Mouse (Mus musculus) left cerebral cortex, adult 6 months (tissue): ENCODE data around the gene Gm28044. TPM values are rescaled to one million over a fixed set of nuclear protein-coding genes. Genes with fewer than 3 reads are reported as not detected.

Source experiments
- long read RNA-seq, 2 experiments: library from polyadenylated mRNA; unstranded; transcript quantifications; one replicate each; pipeline ENCODE4 v2.0.0; 2019 to 2020
- polyA plus RNA-seq: library from polyadenylated mRNA; unstranded; fragments of <200 nt; fragmentation: Nextera tagmentation; gene quantifications from 2 replicates; pipeline ENCODE4 v1.2.3, GENCODE M21; 2021

The Gm28044 gene
- polyA plus RNA-seq = 0.98 TPM in 1 of 2 replicates, not detected in the other
- long read RNA-seq, experiment 1 = 0 reads
- long read RNA-seq, experiment 2, partial matches to known transcripts = 1 of 1 reads
- long read RNA-seq, experiment 2, other reads (novel, unspliced or antisense) = 0 of 1 reads

DNA sequence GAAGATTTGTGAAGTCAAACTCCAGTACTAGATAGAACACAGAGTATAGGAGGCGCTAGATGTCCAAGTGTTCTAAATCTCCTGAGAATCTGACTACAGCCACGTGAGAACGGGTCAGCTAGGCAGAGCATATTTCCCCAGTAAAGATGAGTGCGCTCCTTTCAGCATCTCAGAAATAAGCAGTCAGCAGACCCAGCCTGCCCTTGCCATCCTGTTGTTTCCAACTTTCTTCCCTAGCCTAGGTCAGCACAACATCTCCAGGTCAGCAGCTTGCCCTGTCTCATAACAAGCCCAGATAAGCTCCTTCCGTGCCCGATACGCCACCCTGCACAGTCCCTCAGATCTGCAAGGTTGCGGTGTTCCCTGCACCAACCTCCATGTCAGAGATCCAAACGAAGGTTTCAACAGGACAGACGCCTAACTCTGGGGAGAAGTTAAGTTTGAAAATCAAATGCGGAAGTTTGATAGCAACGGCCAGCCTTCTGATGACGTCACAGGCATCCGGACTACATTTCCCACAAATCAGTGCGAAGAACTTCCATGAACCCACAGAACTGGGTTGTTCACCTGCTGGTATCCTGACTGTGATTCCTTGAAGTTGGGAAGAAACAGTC, at the start of gene Gm28044, which contains the start of gene Zfp953:
TSS of gene Gm28044 (minus strand) at position 406 of the 614 bp plus-strand sequence.
TSS of gene Zfp953 (minus strand) at position 475 of the 614 bp plus-strand sequence.

GRCm38 (mm10) chr13:67399183-67399903, 39.0 kb upstream of the Gm28044 start, which contains the start of gene Zfp429:
Gene Zfp429 (minus strand): TSS chr13:67399819.

DNA sequence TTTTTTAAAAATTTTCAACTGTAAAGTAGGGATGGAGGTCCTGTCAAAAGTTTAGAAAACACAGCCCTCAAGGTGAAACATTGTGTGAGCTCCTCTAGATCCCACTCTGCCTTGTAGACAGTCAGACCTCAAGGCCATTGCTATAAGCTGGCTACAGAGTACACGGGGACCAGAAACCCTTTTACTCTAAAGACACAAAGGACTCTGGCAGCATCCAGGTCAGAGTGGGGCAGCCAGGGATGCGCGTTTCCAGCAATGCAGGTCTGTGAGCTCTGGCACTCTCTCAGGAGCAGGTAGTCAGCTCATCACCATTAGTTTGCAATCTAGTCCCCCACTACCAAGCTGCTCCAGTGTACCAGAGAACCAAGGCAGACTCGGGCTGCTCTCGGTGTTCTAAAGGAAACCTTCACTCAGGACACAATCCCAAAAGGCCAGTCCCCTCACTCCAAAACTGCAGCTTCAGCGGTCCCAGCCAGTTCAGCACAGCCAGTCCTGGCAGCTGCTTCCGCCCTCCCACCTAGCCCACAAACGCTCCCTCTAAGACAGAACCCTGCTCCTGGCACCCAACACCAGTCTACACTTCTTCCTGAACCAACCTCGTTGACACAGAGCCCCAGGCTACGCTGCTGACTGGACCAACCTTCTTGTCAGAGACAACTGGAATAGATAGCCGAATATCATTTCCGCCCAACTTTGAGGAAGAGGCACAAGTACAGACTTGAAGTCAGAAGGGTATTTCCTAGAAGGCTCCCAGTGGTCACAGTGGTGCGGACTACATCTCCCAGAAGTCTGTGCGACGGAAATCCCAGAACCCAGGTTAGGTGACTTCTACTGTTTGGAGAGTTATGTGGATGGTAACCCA, 14.9 kb upstream of the Gm28044 start, which contains the start of the genes Gm28041 and Zfp456:
TSS of gene Gm28041 (minus strand) at position 684 of the 862 bp plus-strand sequence.
TSS of gene Zfp456 (minus strand) at position 761 of the 862 bp plus-strand sequence.

GRCm38 (mm10) chr13:67332019-67332724, 28.2 kb downstream of the Gm28044 start, which contains the start of gene Zfp595:
Gene Zfp595 (minus strand): TSS chr13:67332570.

DNA sequence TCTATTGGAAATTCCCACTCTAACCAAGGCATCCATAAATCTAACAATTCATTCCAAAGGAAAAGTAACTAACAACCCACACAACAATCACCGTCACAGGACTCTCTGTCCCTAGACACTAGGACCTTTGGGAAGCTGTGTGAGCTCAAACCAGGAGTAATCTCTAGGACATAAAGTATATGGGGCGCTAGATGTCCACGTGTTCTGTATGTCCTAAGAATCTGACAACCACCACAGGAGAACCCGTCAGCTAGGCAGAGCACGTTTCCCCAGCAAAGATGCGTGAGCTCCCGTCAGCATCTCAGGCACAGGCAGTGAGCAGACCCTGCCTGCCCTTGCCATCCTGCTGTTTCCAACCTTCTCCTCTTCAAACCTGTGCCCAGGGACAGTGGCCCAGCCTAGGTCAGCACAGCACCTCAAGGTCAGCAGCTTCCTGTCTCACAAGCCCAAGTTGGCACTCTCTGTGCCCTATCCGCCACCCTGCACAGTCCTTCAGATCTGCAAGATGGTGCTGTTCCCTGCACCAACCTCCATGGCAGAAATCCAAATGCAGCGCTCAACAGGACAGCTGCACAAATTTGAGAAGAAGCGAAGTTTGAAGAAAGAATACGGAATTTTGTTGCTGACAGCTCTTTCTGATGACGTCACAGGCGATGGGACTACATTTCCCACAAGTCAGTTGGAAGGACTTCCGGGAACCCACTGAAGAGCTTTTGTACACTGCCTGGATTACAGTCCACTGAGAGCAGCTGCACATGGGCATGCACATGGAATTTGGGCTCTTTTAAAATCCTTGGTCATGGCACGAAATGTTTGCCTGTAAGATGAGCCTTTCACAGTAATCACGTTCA, 54.3 kb downstream of the Gm28044 start, which contains the start of gene Zfp457:
TSS of gene Zfp457 (minus strand) at position 664 of the 851 bp plus-strand sequence.

DNA sequence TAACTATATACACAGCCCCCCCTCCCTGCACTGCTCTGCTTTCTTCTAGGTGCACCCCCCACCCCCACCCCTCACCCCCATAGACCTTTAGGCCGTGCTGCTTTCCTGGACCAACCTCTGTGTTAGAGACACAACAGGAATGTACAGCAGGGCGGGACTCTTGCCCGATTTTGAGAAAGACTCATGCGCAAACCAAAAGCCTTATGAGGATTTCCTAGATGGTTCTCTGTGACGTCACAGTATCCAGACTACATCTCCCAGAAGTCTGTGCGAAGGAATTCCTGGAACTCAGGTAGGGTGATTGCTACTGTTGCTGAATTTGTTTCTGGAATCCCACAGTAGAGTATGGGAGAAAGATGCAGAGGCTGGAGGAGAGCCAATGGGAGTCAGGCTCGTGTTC, 82.0 kb downstream of the Gm28044 start, which contains the start of gene Zfp458:
TSS of gene Zfp458 (minus strand) at position 153 of the 400 bp plus-strand sequence.

Other genes starting within 250 kb of the Gm28044 start
- gene Rslcan18, start 244.3 kb downstream of the Gm28044 start, polyA plus RNA-seq = 0.06 TPM in 1 of 2 replicates, not detected in the other
- gene Zfp759, start 238.9 kb downstream of the Gm28044 start, polyA plus RNA-seq = 2.0 and 2.2 TPM in 2 replicates
- gene Rsl1, start 187.4 kb downstream of the Gm28044 start, polyA plus RNA-seq = 2.1 and 2.6 TPM in 2 replicates
- gene Zfp455, start 166.0 kb downstream of the Gm28044 start, polyA plus RNA-seq = 0.83 and 1.4 TPM in 2 replicates
- 1.7 and 3.0 TPM in 2 replicates for gene Zfp458, start 82.1 kb downstream of the Gm28044 start, polyA plus RNA-seq
- gene Zfp457, start 54.1 kb downstream of the Gm28044 start, polyA plus RNA-seq = 0.25 and 0.26 TPM in 2 replicates
- gene Zfp595, start 28.0 kb downstream of the Gm28044 start, polyA plus RNA-seq = 0.69 and 0.79 TPM in 2 replicates
- gene Zfp953, start 69 bp upstream of the Gm28044 start, polyA plus RNA-seq = 0.21 and 0.32 TPM in 2 replicates
- 0.26 and 0.33 TPM in 2 replicates for gene Gm28041, start 15.2 kb upstream of the Gm28044 start, polyA plus RNA-seq
- 0.28 and 0.38 TPM in 2 replicates for gene Zfp456, start 15.3 kb upstream of the Gm28044 start, polyA plus RNA-seq
- 1.3 and 1.5 TPM in 2 replicates for gene Zfp429, start 39.3 kb upstream of the Gm28044 start, polyA plus RNA-seq
- gene Zfp459, start 60.9 kb upstream of the Gm28044 start, polyA plus RNA-seq = 1.0 and 2.8 TPM in 2 replicates
- 7.6 and 7.8 TPM in 2 replicates for gene Zfp874a, start 91.1 kb upstream of the Gm28044 start, polyA plus RNA-seq
- 2.6 and 7.6 TPM in 2 replicates for gene Zfp874b, start 123.7 kb upstream of the Gm28044 start, polyA plus RNA-seq
- gene Zfp58, start 140.0 kb upstream of the Gm28044 start, polyA plus RNA-seq = 3.9 and 4.2 TPM in 2 replicates
- gene Gm26965, start 165.6 kb upstream of the Gm28044 start, polyA plus RNA-seq = not detected in 2 replicates
- gene Zfp87, start 165.6 kb upstream of the Gm28044 start, polyA plus RNA-seq = 33.0 and 39.1 TPM in 2 replicates
- gene Zfp748, start 193.3 kb upstream of the Gm28044 start, polyA plus RNA-seq = 4.1 and 5.1 TPM in 2 replicates
- 2.4 and 2.8 TPM in 2 replicates for gene Zfp729b, start 249.2 kb upstream of the Gm28044 start, polyA plus RNA-seq